Mouse (Mus musculus) stomach, postnatal 0 days (tissue): Measurements from ENCODE around the gene Ccdc40. TPM values are rescaled to one million over a fixed set of nuclear protein-coding genes. Genes with fewer than 3 reads are reported as not detected.

Source experiments
- ATAC-seq: fragments of 200-750 bp; cut with Nextera tagmentation; 2 replicates; pipeline ENCODE4 v1.8.0; 2017; ENCODE audit not compliant: low FRiP score, low TSS enrichment
- DNase-seq: peaks from one replicate; pipeline ENCODE4 v3.0.0-alpha.2; 2016; ENCODE audit warnings: low spot score
- H3K27ac ChIP-seq: fragments of 300-500 bp; sonication (generic); replicated peaks from 2 replicates; pipeline ENCODE4 v1.5.1; 2014; ENCODE audit warnings: mild to moderate bottlenecking, control low read depth
- H3K27me3 ChIP-seq: fragments of 300-500 bp; sonication (generic); 2 replicates; pipeline ENCODE4 v1.6.1; 2014; ENCODE audit warnings: low read length; ENCODE audit not compliant: control insufficient read depth, insufficient read depth
- H3K36me3 ChIP-seq: fragments of 300-500 bp; sonication (generic); 2 replicates; pipeline ENCODE4 v1.6.1; 2014; ENCODE audit warnings: low read length, mixed read lengths; ENCODE audit not compliant: control insufficient read depth, insufficient read depth
- H3K4me1 ChIP-seq: fragments of 300-500 bp; sonication (generic); replicated peaks from 2 replicates; pipeline ENCODE4 v1.6.1; 2014; ENCODE audit warnings: antibody characterized with exemption; ENCODE audit not compliant: control insufficient read depth, insufficient read depth
- H3K4me2 ChIP-seq: fragments of 300-500 bp; sonication (generic); replicated peaks from 2 replicates; pipeline ENCODE4 v1.6.1; 2014; ENCODE audit warnings: low read depth, mild to moderate bottlenecking, control low read depth, moderate library complexity
- H3K4me3 ChIP-seq: fragments of 300-500 bp; sonication (generic); 2 replicates; pipeline ENCODE4 v1.5.1; 2014; ENCODE audit warnings: low read depth, low read length, control low read depth
- H3K9ac ChIP-seq: fragments of 300-500 bp; sonication (generic); 2 replicates; pipeline ENCODE4 v1.6.1; 2014; ENCODE audit warnings: mild to moderate bottlenecking, low read length, control low read depth, mixed read lengths
- H3K9me3 ChIP-seq: fragments of 300-500 bp; sonication (generic); 2 replicates; pipeline ENCODE4 v1.6.1; 2016; ENCODE audit warnings: low read length; ENCODE audit not compliant: control insufficient read depth
- CTCF ChIP-seq: IDR thresholded peaks from 2 replicates; pipeline ENCODE4 v1.5.1; 2016; ENCODE audit warnings: antibody characterized with exemption, low read depth, mild to moderate bottlenecking, moderate library complexity
- EP300 ChIP-seq: optimal IDR thresholded peaks from 2 replicates; pipeline ENCODE3; 2016; ENCODE audit warnings: antibody characterized with exemption
- WGBS: fragments of 180-500 bp; shearing (Covaris S2); extraction: QIAGEN DNeasy Blood & Tissue Kit; methylation state at CpG from one replicate; pipeline ENCODE4 v1.1.7; 2014; 5-methylcytosine and 5-hydroxymethylcytosine counted together
- polyA plus RNA-seq: library from polyadenylated mRNA; unstranded; fragments of >200 nt; fragmentation: Nextera tagmentation; extraction: Ambion mirVana; gene quantifications from 2 replicates; pipeline ENCODE4 v1.2.1, GENCODE M21; 2015

Gene Ccdc40
- polyA plus RNA-seq, 1 experiment from 2014 or later, result 1.2 TPM

GRCm38 (mm10) chr11:119186989-119187799 is 41.2 kb upstream of the Ccdc40 start:
- Histone ChIP-seq H3K27me3 (no peaks in the 10 kb centered on the region), H3K4me1 (peaks cover 3% of the 10 kb centered on the region; the same call in 1 of the 2 replicates), H3K4me2 (no peak overlapping the region), H3K9me3 (no peaks in the 10 kb centered on the region), H3K36me3 (no peaks in the 10 kb centered on the region), H3K9ac (no peak overlapping the region), H3K4me3 (no peak overlapping the region), H3K27ac (peak overlapping the region; percentile 67; the same call in 1 of the 2 replicates)
- DNase-seq (peak; percentile 76), ATAC-seq (peak; percentile 25; the same call in 1 of the 2 replicates)
- TF ChIP-seq CTCF (peak; percentile 78), EP300 (no peak)
- WGBS, result 43% methylated on average over 25 of the region's 25 CpGs

GRCm38 (mm10) chr11:119187800-119188197 is 40.6 kb upstream of the Ccdc40 start:
- Histone ChIP-seq H3K9ac (no peak overlapping the region), H3K27me3 (no peaks in the 10 kb centered on the region), H3K4me3 (no peak overlapping the region), H3K4me1 (peaks cover 3% of the 10 kb centered on the region; the same call in 1 of the 2 replicates), H3K9me3 (no peaks in the 10 kb centered on the region), H3K27ac (peak overlapping the region; percentile 67), H3K4me2 (no peak overlapping the region), H3K36me3 (no peaks in the 10 kb centered on the region)
- WGBS, result 66% methylated on average over 10 of the region's 10 CpGs
- TF ChIP-seq CTCF (no peak), EP300 (no peak)
- ATAC-seq, result no peak
- DNase-seq, result no peak

GRCm38 (mm10) chr11:119188389-119188788 is 40.0 kb upstream of the Ccdc40 start:
- ATAC-seq (no peak), DNase-seq (peak; percentile 37)
- peak overlapping the region; percentile 67 for H3K27ac ChIP-seq
- TF ChIP-seq EP300 (no peak), CTCF (no peak)
- no peaks in the 10 kb centered on the region for H3K27me3 ChIP-seq
- 40% methylated on average over 6 of the region's 6 CpGs for WGBS
- H3K36me3 ChIP-seq, result no peaks in the 10 kb centered on the region
- no peaks in the 10 kb centered on the region for H3K9me3 ChIP-seq
- no peak overlapping the region for H3K4me2 ChIP-seq
- no peak overlapping the region for H3K9ac ChIP-seq
- H3K4me1 ChIP-seq, result peaks cover 3% of the 10 kb centered on the region; the same call in 1 of the 2 replicates
- no peak overlapping the region for H3K4me3 ChIP-seq

- no peak overlapping the region for H3K27ac ChIP-seq
- no peak for TF ChIP-seq EP300
- no peak overlapping the region for H3K4me3 ChIP-seq
- H3K4me1 ChIP-seq, result peaks cover 3% of the 10 kb centered on the region; the same call in 1 of the 2 replicates
- ATAC-seq (no peak), DNase-seq (no peak)
- H3K27me3 ChIP-seq, result no peaks in the 10 kb centered on the region
- H3K9ac ChIP-seq, result no peak overlapping the region
- no peak overlapping the region for H3K4me2 ChIP-seq
- WGBS, result 92% methylated on average over 3 of the region's 3 CpGs
- H3K9me3 ChIP-seq, result no peaks in the 10 kb centered on the region
- no peaks in the 10 kb centered on the region for H3K36me3 ChIP-seq
Observed at GRCm38 (mm10) chr11:119189319-119189718, 39.1 kb upstream of the Ccdc40 start.

GRCm38 (mm10) chr11:119190498-119190897 is 37.9 kb upstream of the Ccdc40 start:
- DNase-seq, result peak; percentile 85
- no peak overlapping the region; the same call in 1 of the 2 replicates for H3K27ac ChIP-seq
- H3K4me2 ChIP-seq, result no peak overlapping the region
- 24% methylated on average over 11 of the region's 11 CpGs for WGBS
- H3K4me3 ChIP-seq, result no peak overlapping the region
- H3K4me1 ChIP-seq, result peaks cover 3% of the 10 kb centered on the region; the same call in 1 of the 2 replicates
- H3K9ac ChIP-seq, result 0 out of 2 replicates have a peak overlapping the region, but pooled peaks have one; percentile 4
- no peaks in the 10 kb centered on the region for H3K36me3 ChIP-seq
- no peaks in the 10 kb centered on the region for H3K9me3 ChIP-seq
- no peaks in the 10 kb centered on the region for H3K27me3 ChIP-seq
- TF ChIP-seq EP300 (no peak), CTCF (peak; percentile 92)
- peak; percentile 68 for ATAC-seq

GRCm38 (mm10) chr11:119191606-119192081 is 36.7 kb upstream of the Ccdc40 start:
- Histone ChIP-seq H3K9me3 (no peaks in the 10 kb centered on the region), H3K9ac (no peak overlapping the region), H3K4me1 (peaks cover 3% of the 10 kb centered on the region; the same call in 1 of the 2 replicates), H3K27me3 (no peaks in the 10 kb centered on the region), H3K4me3 (no peak overlapping the region), H3K27ac (peak overlapping the region; percentile 63; the same call in 1 of the 2 replicates), H3K36me3 (no peaks in the 10 kb centered on the region), H3K4me2 (no peak overlapping the region)
- DNase-seq (no peak), ATAC-seq (no peak)
- TF ChIP-seq EP300, result no peak
- no peak for TF ChIP-seq CTCF
- 82% methylated on average over 9 of the region's 9 CpGs for WGBS
